Mouse (Mus musculus) intestine, embryonic 14.5 days (tissue): ENCODE measurements around the gene Gm5269. TPM values are rescaled to one million over a fixed set of nuclear protein-coding genes. Genes with fewer than 3 reads are reported as not detected.

Source experiments
- ATAC-seq: fragments of 200-750 bp; cut with Nextera tagmentation; replicated peaks from 2 replicates; pipeline ENCODE4 v1.8.0; 2017; ENCODE audit warnings: low read depth, moderate number of reproducible peaks, moderate TSS enrichment, moderate library complexity; ENCODE audit not compliant: low FRiP score, low TSS enrichment
- DNase-seq: peaks from one replicate; pipeline ENCODE4 v3.0.0-alpha.2; 2018; ENCODE audit warnings: low spot score
- H3K27ac ChIP-seq: fragments of 300-500 bp; sonication (generic); 2 replicates; pipeline ENCODE4 v1.5.1; 2014; ENCODE audit warnings: low read depth, mild to moderate bottlenecking, control low read depth
- H3K27me3 ChIP-seq: fragments of 300-500 bp; sonication (generic); replicated peaks from 2 replicates; pipeline ENCODE4 v1.6.1; 2014; ENCODE audit warnings: low read length, control low read depth; ENCODE audit not compliant: control insufficient read depth, insufficient read depth
- H3K36me3 ChIP-seq: fragments of 300-500 bp; sonication (generic); 2 replicates; pipeline ENCODE4 v1.6.1; 2014; ENCODE audit warnings: low read length, control low read depth; ENCODE audit not compliant: control insufficient read depth, insufficient read depth
- H3K4me1 ChIP-seq: fragments of 300-500 bp; sonication (generic); replicated peaks from 2 replicates; pipeline ENCODE4 v1.6.1; 2014; ENCODE audit warnings: low read length, control low read depth, mixed read lengths; ENCODE audit not compliant: control insufficient read depth, insufficient read depth
- H3K4me2 ChIP-seq: fragments of 300-500 bp; sonication (generic); 2 replicates; pipeline ENCODE4 v1.6.1; 2014; ENCODE audit warnings: low read length
- H3K4me3 ChIP-seq: fragments of 300-500 bp; sonication (generic); 2 replicates; pipeline ENCODE4 v1.5.1; 2014; ENCODE audit warnings: low read depth, low read length, control low read depth, mixed read lengths
- H3K9ac ChIP-seq: fragments of 300-500 bp; sonication (generic); 2 replicates; pipeline ENCODE4 v1.6.1; 2014; ENCODE audit warnings: mild to moderate bottlenecking, low read length
- H3K9me3 ChIP-seq: fragments of 300-500 bp; sonication (generic); 2 replicates; pipeline ENCODE4 v1.6.1; 2016; ENCODE audit warnings: low read length, control low read depth; ENCODE audit not compliant: control insufficient read depth
- WGBS: fragments of 180-500 bp; shearing (Covaris S2); extraction: QIAGEN DNeasy Blood & Tissue Kit; methylation state at CpG from one replicate; pipeline ENCODE4 v1.1.7; 2014; 5-methylcytosine and 5-hydroxymethylcytosine counted together
- polyA plus RNA-seq: library from polyadenylated mRNA; unstranded; fragments of >200 nt; fragmentation: Nextera tagmentation; extraction: Ambion mirVana; gene quantifications from 2 replicates; pipeline ENCODE4 v1.2.1, GENCODE M21; 2014

The Gm5269 gene
- polyA plus RNA-seq, 1 experiment from 2014 or later, result not detected

DNA sequence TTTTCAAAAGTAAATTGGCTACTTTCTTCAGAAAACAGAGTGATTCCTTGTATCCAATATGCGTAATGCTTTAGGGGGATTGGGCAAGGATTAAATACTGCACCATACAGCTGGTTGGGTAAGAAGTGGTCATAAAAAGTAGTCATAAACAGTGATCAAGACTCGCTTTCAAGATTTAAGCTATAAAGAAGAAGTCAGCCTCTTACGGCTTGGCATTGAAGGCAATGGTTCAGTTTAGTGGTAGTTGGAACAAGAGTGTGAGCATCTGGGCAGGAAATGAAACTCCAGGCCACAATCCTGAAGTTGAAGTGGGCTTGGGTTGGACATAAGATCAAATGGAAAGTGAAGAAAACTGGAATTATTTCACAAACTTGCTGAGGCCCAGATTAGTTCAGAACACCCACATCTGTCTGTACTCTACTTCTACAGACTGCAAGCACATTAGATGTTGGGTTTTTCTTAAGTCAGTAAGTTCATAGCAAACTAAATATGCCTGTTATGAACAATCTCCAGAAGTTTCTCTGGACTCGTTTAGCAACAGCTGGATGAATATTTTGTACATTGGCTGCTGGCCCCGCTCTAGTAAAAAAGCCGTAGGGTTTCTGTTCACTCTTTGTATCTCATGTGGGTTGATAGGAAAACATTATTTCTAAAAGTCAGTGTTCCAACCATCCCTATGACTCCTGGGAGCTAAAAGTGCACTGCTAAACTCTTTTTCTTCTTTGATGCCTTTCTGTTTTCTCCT lies 4.3 kb upstream of the Gm5269 start:
- Histone ChIP-seq H3K4me3 (no peak overlapping the region), H3K36me3 (no peaks in the 10 kb centered on the region), H3K9me3 (no peaks in the 10 kb centered on the region), H3K27me3 (no peaks in the 10 kb centered on the region), H3K4me2 (no peak overlapping the region), H3K4me1 (no peaks in the 10 kb centered on the region; the same call in 1 of the 2 replicates), H3K27ac (no peak overlapping the region), H3K9ac (no peak overlapping the region)
- DNase-seq (no peak), ATAC-seq (no peak)
- WGBS, result 82% methylated on average over 6 of the region's 6 CpGs

DNA sequence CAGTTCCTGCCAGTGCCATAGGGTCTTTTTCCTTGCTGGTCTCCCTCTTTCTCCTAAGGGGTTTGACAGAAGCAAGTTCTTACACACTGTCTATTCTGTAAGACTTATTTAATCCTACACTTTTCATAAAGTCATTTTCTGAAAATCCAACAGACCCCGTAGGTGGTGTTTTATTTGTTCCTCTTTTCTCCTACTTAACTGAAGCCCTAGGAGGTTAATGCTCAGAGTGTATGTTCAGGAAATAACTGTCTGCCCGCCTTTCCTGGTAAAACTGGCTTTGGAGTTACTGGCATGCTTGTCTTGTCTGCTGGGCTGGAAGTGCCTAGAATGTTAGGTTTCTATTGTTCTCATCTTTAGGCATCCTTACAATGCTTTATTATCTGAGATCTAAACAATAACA lies 1.9 kb upstream of the Gm5269 start:
- ATAC-seq (no peak), DNase-seq (no peak)
- Histone ChIP-seq H3K4me2 (no peak overlapping the region), H3K27ac (no peak overlapping the region), H3K4me3 (no peak overlapping the region), H3K36me3 (no peaks in the 10 kb centered on the region), H3K27me3 (no peaks in the 10 kb centered on the region), H3K9me3 (no peaks in the 10 kb centered on the region), H3K4me1 (no peaks in the 10 kb centered on the region; the same call in 1 of the 2 replicates), H3K9ac (no peak overlapping the region)
- 70% methylated on average over 2 of the region's 2 CpGs for WGBS

DNA sequence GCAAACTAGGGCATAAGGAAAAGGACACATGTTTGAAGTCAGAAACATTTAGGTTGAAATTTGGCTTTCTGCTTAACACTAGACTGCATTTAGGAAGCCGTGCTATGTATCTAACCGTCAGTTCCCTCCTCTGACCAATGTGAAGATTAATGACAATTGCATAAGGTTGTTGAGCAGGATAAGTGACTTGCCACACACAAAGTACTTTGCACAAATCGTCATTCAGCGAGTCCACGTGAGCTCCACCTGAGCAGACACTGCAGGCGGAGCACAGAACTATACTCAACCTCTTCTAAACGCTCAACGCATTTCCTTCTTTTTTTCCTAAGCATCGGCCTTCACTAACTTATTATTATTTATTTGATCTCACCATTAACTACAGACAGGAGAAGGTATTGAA lies 3.3 kb downstream of the Gm5269 start:
- Histone ChIP-seq H3K9me3 (no peaks in the 10 kb centered on the region), H3K9ac (no peak overlapping the region), H3K36me3 (no peaks in the 10 kb centered on the region), H3K4me3 (no peak overlapping the region), H3K4me2 (no peak overlapping the region), H3K27ac (no peak overlapping the region), H3K27me3 (no peaks in the 10 kb centered on the region), H3K4me1 (no peaks in the 10 kb centered on the region)
- 72% methylated on average over 9 of the region's 9 CpGs for WGBS
- no peak for DNase-seq
- ATAC-seq, result no peak

DNA sequence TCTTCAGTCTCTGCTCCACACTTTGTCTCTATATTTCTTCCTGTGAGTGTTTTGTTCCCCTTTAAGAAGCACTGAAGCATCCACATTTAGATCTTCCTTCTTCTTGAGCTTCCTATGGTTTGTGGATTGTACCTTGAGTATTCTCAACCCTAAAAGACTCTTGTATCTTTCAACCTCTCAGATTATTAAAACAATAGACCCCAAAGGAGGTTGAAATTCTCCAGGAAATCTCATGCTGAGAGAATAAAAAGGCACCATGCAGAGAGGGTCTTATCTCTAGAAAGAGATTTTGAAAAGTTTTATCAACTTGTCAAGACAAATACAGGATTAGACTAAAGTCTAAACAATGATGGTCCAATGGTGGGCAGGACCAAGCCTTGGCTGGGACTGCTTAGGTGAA lies 6.7 kb downstream of the Gm5269 start:
- Histone ChIP-seq H3K27ac (no peak overlapping the region), H3K4me3 (no peak overlapping the region), H3K4me1 (no peaks in the 10 kb centered on the region), H3K27me3 (no peaks in the 10 kb centered on the region), H3K36me3 (no peaks in the 10 kb centered on the region), H3K9me3 (no peaks in the 10 kb centered on the region), H3K4me2 (no peak overlapping the region), H3K9ac (no peak overlapping the region)
- ATAC-seq (no peak), DNase-seq (no peak)

DNA sequence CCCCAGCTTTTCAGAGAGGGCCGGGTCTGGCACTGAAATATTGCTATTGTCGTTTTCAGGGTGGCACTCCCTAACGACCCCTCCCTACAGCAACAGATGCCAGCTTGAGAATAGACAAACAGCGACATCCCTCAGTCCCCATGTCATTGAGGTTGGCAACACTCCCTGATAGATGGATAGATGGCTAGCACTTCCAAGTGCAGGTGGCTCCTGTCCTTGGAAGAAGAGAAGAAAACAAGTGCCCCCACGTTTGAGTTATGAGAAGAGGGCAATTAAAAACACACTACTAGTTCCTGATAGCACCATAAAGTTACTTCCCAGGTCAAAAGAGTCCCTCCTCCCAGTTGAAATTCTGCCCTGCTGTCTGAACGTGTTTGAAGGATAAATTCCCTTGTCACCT lies 8.0 kb downstream of the Gm5269 start:
- Histone ChIP-seq H3K36me3 (no peaks in the 10 kb centered on the region), H3K27ac (no peak overlapping the region), H3K9ac (no peak overlapping the region), H3K9me3 (no peaks in the 10 kb centered on the region), H3K4me1 (no peaks in the 10 kb centered on the region), H3K4me2 (no peak overlapping the region), H3K27me3 (no peaks in the 10 kb centered on the region), H3K4me3 (no peak overlapping the region)
- WGBS, result 38% methylated on average over 6 of the region's 6 CpGs
- ATAC-seq, result no peak
- no peak for DNase-seq

DNA sequence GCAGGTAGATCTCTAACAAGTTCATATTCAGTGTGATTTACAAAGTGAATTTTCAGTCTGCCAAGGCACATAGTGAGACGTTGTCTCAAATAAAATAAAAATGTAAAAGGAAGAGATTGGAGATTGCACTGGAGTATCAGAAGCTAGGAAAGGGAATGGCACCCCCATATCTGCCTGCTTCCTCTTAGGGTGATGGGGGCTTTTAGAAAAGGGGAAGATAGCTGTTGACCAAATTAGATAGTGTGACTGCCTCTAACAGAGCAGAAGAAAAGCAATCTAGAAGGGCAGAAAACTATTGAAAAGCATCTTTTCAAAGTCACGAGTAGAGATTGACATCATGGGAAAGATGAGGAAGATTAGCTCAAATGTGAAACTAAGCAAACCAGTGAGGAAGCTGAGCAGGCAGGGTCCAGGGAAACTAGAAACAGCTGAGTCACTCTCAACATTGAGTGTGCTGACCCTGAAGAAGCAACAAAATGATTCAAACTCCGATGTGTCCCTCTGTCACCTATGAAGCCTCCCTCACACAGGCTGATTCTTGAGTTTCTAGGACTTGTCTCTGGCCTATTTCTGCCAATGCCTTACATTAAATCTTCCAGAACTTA lies 8.7 kb downstream of the Gm5269 start:
- H3K9ac ChIP-seq, result no peak overlapping the region
- DNase-seq, result no peak
- ATAC-seq, result no peak
- H3K27me3 ChIP-seq, result no peaks in the 10 kb centered on the region
- no peaks in the 10 kb centered on the region for H3K36me3 ChIP-seq
- 73% methylated on average over 3 of the region's 3 CpGs for WGBS
- no peak overlapping the region for H3K4me3 ChIP-seq
- H3K9me3 ChIP-seq, result no peaks in the 10 kb centered on the region
- H3K4me1 ChIP-seq, result no peaks in the 10 kb centered on the region
- H3K27ac ChIP-seq, result no peak overlapping the region
- H3K4me2 ChIP-seq, result no peak overlapping the region

DNA sequence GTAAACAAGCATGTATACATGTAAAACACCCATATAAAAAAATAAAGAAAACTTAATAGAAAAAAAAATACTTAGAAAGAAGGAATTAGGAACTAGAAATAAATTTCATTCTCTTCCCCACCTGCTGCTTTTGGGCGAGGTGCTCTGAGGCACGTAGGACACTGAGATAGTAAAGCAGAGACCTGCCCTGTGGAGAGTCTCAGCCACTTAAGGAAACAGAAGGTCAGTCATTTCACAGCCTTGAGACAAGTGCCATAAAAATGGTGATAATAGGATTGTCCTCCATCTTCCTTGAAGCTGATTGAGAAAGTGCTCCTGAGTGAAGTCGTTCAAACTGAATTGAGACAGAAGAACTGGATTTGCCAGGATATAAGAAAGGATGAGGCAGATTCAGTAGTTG lies 12.6 kb downstream of the Gm5269 start:
- Histone ChIP-seq H3K4me3 (no peak overlapping the region), H3K4me2 (no peak overlapping the region), H3K27ac (no peak overlapping the region), H3K9ac (no peak overlapping the region), H3K4me1 (no peaks in the 10 kb centered on the region), H3K9me3 (no peaks in the 10 kb centered on the region), H3K27me3 (no peaks in the 10 kb centered on the region), H3K36me3 (no peaks in the 10 kb centered on the region)
- ATAC-seq (no peak), DNase-seq (no peak)
- WGBS, result 63% methylated on average over 3 of the region's 3 CpGs

DNA sequence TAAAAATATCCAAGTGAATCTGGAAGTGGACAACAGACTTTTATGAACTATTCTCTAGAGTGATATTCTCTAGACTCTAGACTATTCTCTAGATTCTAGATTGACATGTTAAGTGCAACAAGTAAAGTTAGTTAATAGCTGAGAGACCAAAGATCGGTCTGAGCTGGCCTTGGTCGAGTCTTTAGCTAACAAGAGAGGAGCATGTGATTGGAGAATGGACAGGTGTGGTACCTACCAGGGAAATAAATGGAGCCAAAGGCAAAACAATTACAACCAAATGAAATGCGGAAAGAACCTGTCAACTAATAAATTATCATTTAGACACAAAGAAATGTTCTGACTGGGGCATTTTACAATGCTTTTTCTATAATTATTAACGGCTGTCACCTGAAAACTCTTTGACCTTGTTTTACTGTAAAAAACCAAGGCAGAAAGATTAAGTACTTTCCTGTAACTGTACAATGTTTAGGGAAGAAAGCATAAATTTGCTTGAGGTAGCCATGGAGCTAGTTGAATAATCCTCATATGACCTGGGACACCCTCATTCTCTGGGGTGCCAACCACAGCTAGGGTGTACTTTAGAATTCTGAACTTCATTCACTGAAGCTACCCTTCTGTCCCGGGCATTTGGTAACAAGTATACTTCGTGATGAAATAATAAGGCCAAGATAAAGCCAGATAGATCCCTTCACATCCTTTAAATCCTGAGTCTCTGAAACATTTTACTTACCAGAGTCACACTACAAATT lies 13.4 kb downstream of the Gm5269 start:
- ATAC-seq (no peak), DNase-seq (no peak)
- no peak overlapping the region for H3K4me2 ChIP-seq
- H3K27me3 ChIP-seq, result no peaks in the 10 kb centered on the region
- WGBS, result 82% methylated on average over 6 of the region's 6 CpGs
- no peak overlapping the region for H3K9ac ChIP-seq
- H3K4me3 ChIP-seq, result no peak overlapping the region
- no peaks in the 10 kb centered on the region for H3K4me1 ChIP-seq
- no peaks in the 10 kb centered on the region for H3K36me3 ChIP-seq
- no peaks in the 10 kb centered on the region for H3K9me3 ChIP-seq
- H3K27ac ChIP-seq, result no peak overlapping the region
